Mouse (Mus musculus): ENCODE data around the gene Ythdf1.

DNA sequence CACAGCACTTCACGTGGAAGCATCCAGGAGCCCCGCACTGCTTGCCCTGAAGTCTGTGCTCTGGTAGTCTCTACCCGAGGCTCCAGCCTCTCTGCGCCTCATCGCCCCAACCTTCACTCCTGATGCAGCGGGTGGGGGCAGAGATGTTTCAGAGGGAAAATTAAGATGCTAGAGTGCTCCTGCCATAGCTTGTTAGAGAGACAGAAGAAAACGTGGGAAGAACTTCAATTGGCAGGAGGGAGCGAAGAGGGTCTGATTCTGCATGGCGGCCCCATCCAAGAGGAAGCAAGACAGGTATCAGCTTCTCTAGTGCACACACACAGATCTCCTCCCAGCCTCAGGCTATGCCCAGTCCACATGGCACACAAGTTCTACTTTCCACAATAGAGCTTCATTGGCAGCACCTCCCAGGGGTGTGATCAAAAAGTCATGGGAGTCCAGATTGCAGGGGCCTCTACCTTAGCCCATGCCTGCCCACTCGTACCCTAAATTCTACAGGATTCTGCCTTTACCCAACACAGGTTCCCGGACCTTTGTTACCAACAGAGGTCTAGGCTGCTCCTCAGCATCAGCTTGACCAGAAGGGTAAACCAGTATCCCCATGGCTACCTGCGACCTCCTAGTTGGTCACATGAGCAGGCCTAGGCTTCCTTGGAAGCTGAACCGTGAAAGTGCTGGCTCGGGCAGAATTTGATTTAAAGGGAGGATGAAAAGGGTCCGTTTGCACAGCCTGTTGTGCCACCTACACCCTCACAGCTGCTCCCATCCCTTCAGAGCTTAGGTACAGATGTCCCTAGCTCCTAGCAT lies 23.7 kb downstream of the Ythdf1 start:
- no peak for TF ChIP-seq CTCF (conservative IDR thresholded peaks at IDR 0.05; ENCODE audit: low read length)
- TF ChIP-seq NANOG (IDR thresholded peaks at IDR 0.05; ENCODE audit: borderline replicate concordance, low read length), result no peak
- no peak for TF ChIP-seq POU5F1 (IDR thresholded peaks at IDR 0.05; ENCODE audit: borderline replicate concordance, low read length)
